Mouse (Mus musculus) forebrain, embryonic 15.5 days (tissue): ENCODE measurements at regions not wholly inside any gene's neighbourhood (a gene's known extent, or its start where the extent isn't known, plus 50 kb on each side); places are given as distances from the start of the nearest gene placed in this dataset.
A peak's percentile ranks its signal among the peaks of the same experiment; 100 is the strongest.

Experiments used
- ATAC-seq: fragments of 200-750 bp; cut with Nextera tagmentation; replicated peaks from 2 replicates; pipeline ENCODE4 v1.8.0; 2017; ENCODE audit warnings: mild to moderate bottlenecking, moderate TSS enrichment, moderate library complexity
- H3K27ac ChIP-seq: fragments of 300-500 bp; sonication (generic); replicated peaks from 2 replicates; pipeline ENCODE4 v1.5.1; 2015; ENCODE audit warnings: mild to moderate bottlenecking, inconsistent platforms
- H3K27me3 ChIP-seq: fragments of 300-500 bp; sonication (generic); 2 replicates; pipeline ENCODE4 v1.6.1; 2015; ENCODE audit warnings: inconsistent platforms
- H3K36me3 ChIP-seq: fragments of 300-500 bp; sonication (generic); 2 replicates; pipeline ENCODE4 v1.6.1; 2015; ENCODE audit warnings: mild to moderate bottlenecking, inconsistent platforms
- H3K4me1 ChIP-seq: fragments of 300-500 bp; sonication (generic); 2 replicates; pipeline ENCODE4 v1.6.1; 2015; ENCODE audit warnings: inconsistent platforms
- H3K4me2 ChIP-seq: fragments of 300-500 bp; sonication (generic); replicated peaks from 2 replicates; pipeline ENCODE4 v1.6.1; 2015; ENCODE audit warnings: mild to moderate bottlenecking, inconsistent platforms
- H3K4me3 ChIP-seq: fragments of 300-500 bp; sonication (generic); 2 replicates; pipeline ENCODE4 v1.5.1; 2015; ENCODE audit warnings: mild to moderate bottlenecking, inconsistent platforms
- H3K9ac ChIP-seq: fragments of 300-500 bp; sonication (generic); replicated peaks from 2 replicates; pipeline ENCODE4 v1.6.1; 2015; ENCODE audit warnings: mild to moderate bottlenecking, inconsistent platforms
- H3K9me3 ChIP-seq: fragments of 300-500 bp; sonication (generic); 2 replicates; pipeline ENCODE4 v1.6.1; 2016; ENCODE audit warnings: inconsistent platforms
- WGBS: fragments of 180-500 bp; shearing (Covaris S2); methylation state at CpG from one replicate; pipeline ENCODE4 v1.1.7; 2015; ENCODE audit warnings: mixed read lengths; 5-methylcytosine and 5-hydroxymethylcytosine counted together

GRCm38 (mm10) chr2:82698417-82698988 lies 244.9 kb upstream of the Fsip2 start:
- no peaks in the 10 kb centered on the region for H3K27me3 ChIP-seq
- peak overlapping the region; percentile 36 for H3K4me2 ChIP-seq
- peak overlapping the region; percentile 59; the same call in 1 of the 2 replicates for H3K27ac ChIP-seq
- H3K4me3 ChIP-seq, result peak overlapping the region; percentile 24; the same call in 1 of the 2 replicates
- H3K9ac ChIP-seq, result no peak overlapping the region; the same call in 1 of the 2 replicates
- 9% methylated on average over 8 of the region's 8 CpGs for WGBS
- H3K9me3 ChIP-seq, result no peaks in the 10 kb centered on the region
- H3K36me3 ChIP-seq, result no peaks in the 10 kb centered on the region
- 0 out of 2 replicates have a peak, but pooled peaks have one; percentile 58 for ATAC-seq
- H3K4me1 ChIP-seq, result peaks cover 5% of the 10 kb centered on the region

GRCm38 (mm10) chr2:82701851-82702250 lies 241.6 kb upstream of the Fsip2 start:
- Histone ChIP-seq H3K9ac (no peak overlapping the region), H3K27me3 (no peaks in the 10 kb centered on the region), H3K4me2 (no peak overlapping the region), H3K4me3 (no peak overlapping the region), H3K4me1 (peaks cover 5% of the 10 kb centered on the region), H3K36me3 (no peaks in the 10 kb centered on the region), H3K27ac (no peak overlapping the region), H3K9me3 (no peaks in the 10 kb centered on the region)
- no peak for ATAC-seq
- 80% methylated on average over 2 of the region's 2 CpGs for WGBS

- ATAC-seq, result no peak
- H3K9ac ChIP-seq, result no peak overlapping the region
These were observed 227.7 kb upstream of the Fsip2 start for GRCm38 (mm10) chr2:82715773-82716172.

More at GRCm38 (mm10) chr2:82715773-82716172, 227.7 kb upstream of the Fsip2 start:
- Histone ChIP-seq H3K4me3 (no peak overlapping the region), H3K27ac (no peak overlapping the region), H3K27me3 (no peaks in the 10 kb centered on the region), H3K36me3 (no peaks in the 10 kb centered on the region), H3K4me2 (no peak overlapping the region), H3K9me3 (no peaks in the 10 kb centered on the region), H3K4me1 (no peaks in the 10 kb centered on the region)
- 76% methylated on average over 3 of the region's 3 CpGs for WGBS
